Mouse (Mus musculus) ovary, adult 18-20 months (tissue): ENCODE results near the gene Pomt2.
A peak's percentile ranks its signal among the peaks of the same experiment; 100 is the strongest.
"Not testable (repeated sequence)": the region's sequence is repeated elsewhere in the genome, so short reads cannot be mapped to it uniquely, and the experiment has no call there.

ENCODE experiments used
- DNase-seq: peaks from one replicate; pipeline ENCODE4 v3.0.0; 2022; ENCODE audit warnings: low spot score, mixed read lengths

Gene Pomt2

GRCm38 (mm10) chr12:87147395-87148089, at the start of gene Pomt2:
Pomt2 (minus strand) TSS chr12:87147968.
- peak; percentile 95 for DNase-seq

GRCm38 (mm10) chr12:87196310-87196709, 48.5 kb upstream of the Pomt2 start:
- DNase-seq, result no peak

- no peak for DNase-seq
Measured at GRCm38 (mm10) chr12:87195069-87195468, 47.3 kb upstream of the Pomt2 start.

DNA sequence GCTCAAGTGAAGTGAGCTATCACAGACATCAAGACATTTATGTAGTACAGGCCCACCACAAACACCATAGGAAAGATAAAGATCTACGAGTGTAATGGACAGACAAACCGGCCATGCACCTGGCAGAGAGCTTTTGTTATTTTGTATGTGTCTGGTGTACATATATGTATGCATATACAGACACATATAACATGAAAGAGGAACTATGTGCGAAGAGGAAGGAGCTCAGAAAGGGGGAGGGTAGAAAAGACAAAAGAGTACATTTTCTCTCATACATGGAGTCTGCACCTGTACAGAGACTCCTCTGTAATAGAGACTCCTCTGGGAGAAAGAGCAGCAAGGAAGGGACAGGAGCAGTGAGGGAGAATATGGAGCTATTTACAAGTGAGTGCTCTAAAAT, 45.2 kb upstream of the Pomt2 start:
- no peak for DNase-seq

- no peak for DNase-seq
Measured at GRCm38 (mm10) chr12:87177631-87178030, 29.9 kb upstream of the Pomt2 start.

- DNase-seq, result no peak
Measured at GRCm38 (mm10) chr12:87175194-87175946, 27.6 kb upstream of the Pomt2 start.

GRCm38 (mm10) chr12:87160815-87161214, 13.0 kb upstream of the Pomt2 start:
- no peak for DNase-seq

GRCm38 (mm10) chr12:87160310-87160709, 12.5 kb upstream of the Pomt2 start:
- DNase-seq, result no peak

DNA sequence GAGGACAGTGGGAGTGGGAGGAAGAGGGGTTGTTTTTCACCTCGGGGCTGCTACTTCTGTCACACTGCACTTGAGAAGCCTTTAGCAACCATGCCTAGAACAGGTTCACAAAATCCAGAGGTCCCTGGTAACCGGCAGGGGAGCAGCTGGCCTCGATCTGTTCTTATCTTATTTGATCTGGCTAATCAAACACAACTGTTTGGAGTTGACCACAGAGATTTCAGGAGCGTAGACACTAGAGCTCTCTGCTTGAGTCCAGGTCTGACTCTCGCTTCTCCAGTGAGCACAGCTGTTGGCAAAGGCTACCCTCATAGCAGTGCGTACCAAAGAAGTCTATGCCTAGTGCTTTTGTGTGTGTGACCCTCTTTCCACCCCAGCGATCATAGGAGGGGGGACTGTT, 10.3 kb upstream of the Pomt2 start:
- DNase-seq, result no peak

- no peak for DNase-seq
Measured at GRCm38 (mm10) chr12:87157361-87157760, 9.6 kb upstream of the Pomt2 start.

DNA sequence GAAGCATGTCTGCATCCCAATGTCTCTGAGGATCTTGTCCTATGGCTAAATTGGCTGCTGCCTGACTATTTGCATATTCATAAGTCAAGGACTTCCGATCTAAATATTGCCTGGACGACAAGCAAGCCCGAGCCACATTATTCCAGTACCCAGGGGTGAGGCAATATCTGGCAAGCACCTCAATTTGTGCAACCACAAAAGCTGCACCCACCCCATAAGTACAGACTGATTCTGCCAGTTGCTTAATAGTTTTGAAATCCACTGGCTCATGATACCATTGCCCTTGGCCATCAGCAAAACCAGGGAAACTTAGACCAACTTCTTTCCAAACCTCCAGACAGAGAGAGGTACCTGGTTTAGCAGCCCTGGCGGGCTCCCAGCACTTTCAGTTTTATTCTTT, 6.7 kb upstream of the Pomt2 start:
- not testable (repeated sequence) for DNase-seq

DNA sequence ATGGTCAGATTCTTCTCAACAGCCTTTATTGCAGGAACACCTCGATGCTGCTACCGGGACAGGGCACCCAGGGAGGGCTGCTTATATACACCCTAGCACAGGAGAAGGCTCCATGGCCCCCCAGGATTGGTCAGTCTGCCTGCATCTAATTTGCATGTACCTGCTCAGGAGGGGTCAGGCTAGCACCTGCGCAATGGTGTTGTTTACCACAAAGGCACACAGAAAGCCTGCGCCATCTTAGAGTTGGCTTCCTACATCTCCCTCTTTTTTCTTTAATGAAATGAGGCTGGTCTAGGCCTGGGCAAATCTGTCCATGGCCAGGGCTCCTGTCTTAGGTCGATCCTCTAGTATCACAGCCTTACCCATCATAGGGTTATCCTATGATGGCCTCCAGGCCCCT, 1.7 kb upstream of the Pomt2 start:
- no peak for DNase-seq

GRCm38 (mm10) chr12:87148136-87148535, 368 bp upstream of the Pomt2 start:
- DNase-seq, result no peak

- DNase-seq, result peak; percentile 80
Measured at GRCm38 (mm10) chr12:87146966-87147365, 802 bp downstream of the Pomt2 start, which contains the start of gene Gstz1. Gstz1 (plus strand) TSS chr12:87147165.

DNA sequence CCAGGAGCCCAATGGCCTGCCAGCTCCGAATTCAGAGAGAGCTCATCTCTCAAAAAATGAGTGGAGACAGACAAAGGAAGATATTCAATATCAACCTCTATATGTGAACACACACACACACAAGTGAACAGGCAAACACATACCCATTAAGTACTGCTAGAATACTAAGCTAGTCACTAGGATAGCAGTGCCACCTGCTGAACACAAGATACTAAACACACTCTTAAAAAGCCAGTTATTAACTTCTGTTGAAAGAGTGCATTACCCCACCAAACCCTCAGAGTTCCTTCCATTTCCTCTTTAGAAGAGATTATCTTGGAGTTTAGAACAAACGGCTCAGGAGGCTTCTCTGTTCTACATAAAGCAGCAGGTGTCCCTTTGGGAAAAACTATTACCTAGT, 5.6 kb downstream of the Pomt2 start:
- no peak for DNase-seq

- no peak for DNase-seq
Measured at GRCm38 (mm10) chr12:87138768-87139167, 9.0 kb downstream of the Pomt2 start.

DNA sequence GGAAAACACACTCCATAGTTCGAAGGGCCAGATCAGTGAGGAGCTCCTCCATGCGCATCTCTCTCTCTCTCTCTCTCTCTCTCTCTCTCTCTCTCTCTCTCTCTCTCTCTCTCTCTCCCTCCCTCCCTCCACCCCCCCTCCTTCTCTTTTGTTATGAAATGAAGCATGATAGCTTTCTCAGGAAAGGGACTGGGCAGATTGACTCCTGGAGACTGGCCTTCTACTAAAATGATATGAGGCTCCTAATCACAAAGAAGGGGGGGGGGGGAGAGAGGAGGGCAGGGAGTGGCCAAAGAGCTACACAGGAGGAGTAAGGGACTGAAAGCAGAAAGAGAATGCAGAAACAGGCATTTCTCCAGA, 9.4 kb downstream of the Pomt2 start:
- no peak for DNase-seq

GRCm38 (mm10) chr12:87137439-87138341, 10.1 kb downstream of the Pomt2 start:
- no peak for DNase-seq

- peak; percentile 51 for DNase-seq
Measured at GRCm38 (mm10) chr12:87132784-87133183, 15.0 kb downstream of the Pomt2 start.

DNA sequence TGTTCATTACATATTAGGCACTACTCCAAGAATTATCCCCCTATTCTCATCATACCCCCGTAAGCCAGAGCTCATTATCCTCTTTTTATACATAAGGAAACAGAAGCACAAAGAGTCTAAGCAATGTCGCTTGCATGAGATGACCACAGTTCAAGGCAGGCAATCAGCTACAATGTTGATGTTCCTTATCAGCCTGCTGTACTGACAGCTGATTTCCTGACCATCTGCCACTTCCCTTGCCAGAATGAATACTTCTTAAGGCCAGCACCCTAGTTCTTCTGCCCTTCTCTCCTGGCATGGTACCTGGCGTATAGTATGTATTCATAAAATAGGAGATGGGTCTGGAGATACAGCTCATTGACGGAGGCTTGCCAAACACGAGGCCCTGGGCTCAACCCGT, 15.6 kb downstream of the Pomt2 start:
- no peak for DNase-seq

- DNase-seq, result no peak
Measured at GRCm38 (mm10) chr12:87131619-87132018, 16.1 kb downstream of the Pomt2 start.

DNA sequence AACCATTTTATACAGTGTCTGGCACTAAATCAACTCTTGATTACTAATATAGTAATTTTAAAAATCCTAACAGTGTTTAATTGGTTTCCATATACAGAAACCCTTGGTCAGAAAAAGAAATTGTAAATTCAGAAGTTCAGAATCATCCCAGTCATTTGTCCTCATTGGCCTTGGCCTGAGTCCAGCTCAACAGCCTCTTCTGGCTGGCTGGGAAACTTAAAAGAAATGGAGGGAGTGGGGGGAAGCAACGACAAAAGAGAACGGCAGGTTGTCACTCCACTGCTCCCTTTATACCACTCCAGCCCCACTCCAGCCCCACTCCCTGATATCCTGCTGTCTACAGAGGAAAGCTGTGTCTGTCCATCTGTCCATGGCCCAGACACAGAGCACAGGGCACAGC, 16.6 kb downstream of the Pomt2 start:
- no peak for DNase-seq

- no peak for DNase-seq
Measured at GRCm38 (mm10) chr12:87130224-87130623, 17.5 kb downstream of the Pomt2 start.
